Mouse (Mus musculus): ENCODE results near the gene Obox5. TPM values are rescaled to one million over a fixed set of nuclear protein-coding genes. Genes with fewer than 3 reads are reported as not detected.
"Not testable (repeated sequence)": the region's sequence is repeated elsewhere in the genome, so short reads cannot be mapped to it uniquely, and the experiment has no call there.

Obox5 gene
- not detected in 2 replicates for polyA plus RNA-seq (2011; ENCODE audit: insufficient read depth, insufficient read length, low replicate concordance, missing spikeins)

DNA sequence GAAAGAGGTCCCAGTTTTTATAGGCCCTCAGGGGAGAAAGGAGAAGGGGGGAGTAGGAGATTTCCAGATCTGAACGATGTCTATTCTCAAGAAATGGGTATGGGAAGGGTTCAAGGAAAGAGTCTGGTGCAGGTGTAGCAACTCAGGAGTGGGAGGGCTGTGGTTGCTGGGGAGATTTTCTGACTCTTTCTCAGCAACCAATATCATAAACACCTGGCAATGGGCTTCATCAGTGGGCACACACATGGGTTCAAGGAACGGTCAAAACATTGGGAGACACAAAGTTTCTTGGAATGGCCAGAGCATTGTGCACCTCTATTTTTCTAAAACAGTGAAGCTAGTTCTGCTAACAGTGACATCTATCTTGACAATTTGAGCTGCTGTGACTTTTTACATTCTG lies at the start of gene Obox5:
Obox5 (plus strand) TSS at position 301 of the 400 bp plus-strand sequence.
- not testable (repeated sequence) for H3K4me3 ChIP-seq (replicated peaks; ENCODE audit: control insufficient read depth, low read depth, low read length); H3K4me1 ChIP-seq (ENCODE audit: control insufficient read depth, insufficient read depth, low read length); H3K27ac ChIP-seq (ENCODE audit: control insufficient read depth, insufficient read depth, low read depth, low read length, poor library complexity)
- 72% methylated on average over 2 of the region's 2 CpGs for WGBS

DNA sequence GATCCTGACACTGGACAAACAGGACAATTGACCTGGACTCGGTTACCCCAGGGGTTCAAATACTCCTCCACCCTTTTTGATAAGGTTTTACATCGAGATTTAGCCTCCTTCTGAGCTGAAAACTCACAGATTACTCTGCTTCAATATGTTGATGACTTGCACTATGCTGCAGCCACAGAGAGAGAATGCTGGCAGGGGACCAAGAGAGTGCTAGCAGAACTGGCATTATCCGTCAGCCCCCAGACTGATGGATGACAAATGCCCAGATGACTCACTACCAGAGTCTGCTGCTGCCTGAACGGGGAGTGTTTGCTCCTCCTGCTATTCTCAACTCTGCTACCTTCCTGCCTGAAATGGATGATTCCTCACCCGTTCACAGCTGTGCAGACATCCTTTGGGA lies 635 bp upstream of the Obox5 start:
- H3K4me3 ChIP-seq (replicated peaks; ENCODE audit: control insufficient read depth, low read depth, low read length); H3K4me1 ChIP-seq (ENCODE audit: control insufficient read depth, insufficient read depth, low read length); H3K27ac ChIP-seq (ENCODE audit: control insufficient read depth, insufficient read depth, low read depth, low read length, poor library complexity): not testable (repeated sequence)
- 57% methylated on average over 5 of the region's 5 CpGs for WGBS

Other genes starting within 250 kb of the Obox5 start
- gene Obox3, start 110.2 kb upstream of the Obox5 start, polyA plus RNA-seq (2011; ENCODE audit: insufficient read depth, insufficient read length, low replicate concordance, missing spikeins): 1.1 TPM in 1 of 2 replicates, not detected in the other
- not detected in 2 replicates for gene Obox6, start 89.5 kb downstream of the Obox5 start, polyA plus RNA-seq (2011; ENCODE audit: insufficient read depth, insufficient read length, low replicate concordance, missing spikeins)
- gene Crx, start 129.8 kb downstream of the Obox5 start, polyA plus RNA-seq (2011; ENCODE audit: insufficient read depth, insufficient read length, low replicate concordance, missing spikeins): not detected in 2 replicates
- gene Crxos, start 132.5 kb downstream of the Obox5 start, polyA plus RNA-seq (2011; ENCODE audit: insufficient read depth, insufficient read length, low replicate concordance, missing spikeins): 1.4 TPM in 1 of 2 replicates, not detected in the other
- gene Selenow, start 172.3 kb downstream of the Obox5 start, polyA plus RNA-seq (2011; ENCODE audit: insufficient read depth, insufficient read length, low replicate concordance, missing spikeins): 159 and 175 TPM in 2 replicates
- 96.9 and 171 TPM in 2 replicates for gene Nop53, start 195.9 kb downstream of the Obox5 start, polyA plus RNA-seq (2011; ENCODE audit: insufficient read depth, insufficient read length, low replicate concordance, missing spikeins)
- gene Ehd2, start 217.4 kb downstream of the Obox5 start, polyA plus RNA-seq (2011; ENCODE audit: insufficient read depth, insufficient read length, low replicate concordance, missing spikeins): 4.9 and 7.8 TPM in 2 replicates